Mouse (Mus musculus) gastrocnemius, postnatal 36 days (tissue): ENCODE data around the gene Angptl4. TPM values are rescaled to one million over a fixed set of nuclear protein-coding genes. Genes with fewer than 3 reads are reported as not detected.

Experiments
- total RNA-seq, 2 experiments: library from RNA; stranded (reverse); gene quantifications; 2 replicates each; pipeline ENCODE4 v1.2.3; 2021

Gene Angptl4
- total RNA-seq, 2 experiments from 2014 or later: 8.0 to 11.7 TPM

Other genes starting within 250 kb of the Angptl4 start
- gene Myo1f, start 226.1 kb downstream of the Angptl4 start, total RNA-seq: 1 to 10 TPM in 1 of 2 experiments, under 1 TPM in 1; 0.77 to 1.4 TPM
- 1 to 10 TPM; 6.6 to 7.8 TPM for gene Zfp414, start 152.7 kb downstream of the Angptl4 start, total RNA-seq
- gene Pram1, start 143.8 kb downstream of the Angptl4 start, total RNA-seq: not detected
- gene Hnrnpm, start 95.0 kb downstream of the Angptl4 start, total RNA-seq: 10 to 100 TPM; 57.9 to 64.7 TPM
- gene March2, start 63.2 kb downstream of the Angptl4 start, total RNA-seq: 10 to 100 TPM; 83.8 to 92.6 TPM
- gene Rab11b, start 21.3 kb downstream of the Angptl4 start, total RNA-seq: 100 to 1,000 TPM; 120 to 147 TPM
- gene Kank3, start 28.7 kb upstream of the Angptl4 start, total RNA-seq: 10 to 100 TPM; 15.3 to 22.5 TPM
- 100 to 1,000 TPM; 503 to 584 TPM for gene Rps28, start 42.7 kb upstream of the Angptl4 start, total RNA-seq
- gene Ndufa7, start 42.7 kb upstream of the Angptl4 start, total RNA-seq: 100 to 1,000 TPM; 325 to 364 TPM
- gene Cd320, start 61.3 kb upstream of the Angptl4 start, total RNA-seq: 10 to 100 TPM; 13.3 to 15.2 TPM
- not detected for gene Gm7029, start 92.0 kb upstream of the Angptl4 start, total RNA-seq
- 1 to 10 TPM in 1 of 2 experiments, under 1 TPM in 1; 0.74 to 1.1 TPM for gene Kifc1, start 108.8 kb upstream of the Angptl4 start, total RNA-seq
- gene Platr17, start 123.3 kb upstream of the Angptl4 start, total RNA-seq: not detected
- gene Daxx, start 127.6 kb upstream of the Angptl4 start, total RNA-seq: 10 to 100 TPM in 1 of 2 experiments, 1 to 10 TPM in 1; 9.3 to 11.3 TPM
- gene Tapbp, start 134.1 kb upstream of the Angptl4 start, total RNA-seq: 10 to 100 TPM; 31.8 to 34.7 TPM
- gene Zbtb22, start 134.1 kb upstream of the Angptl4 start, total RNA-seq: 10 to 100 TPM; 12.6 to 16.6 TPM
- gene Rgl2, start 147.7 kb upstream of the Angptl4 start, total RNA-seq: 10 to 100 TPM; 26.5 to 28.3 TPM
- 10 to 100 TPM; 56.7 to 58.6 TPM for gene Pfdn6, start 158.5 kb upstream of the Angptl4 start, total RNA-seq
- 1 to 10 TPM; 8.4 to 9.7 TPM for gene Wdr46, start 158.8 kb upstream of the Angptl4 start, total RNA-seq
- 1 to 10 TPM; 1.5 to 1.6 TPM for gene B3galt4, start 169.7 kb upstream of the Angptl4 start, total RNA-seq
- 10 to 100 TPM; 30.5 to 30.6 TPM for gene Vps52, start 174.0 kb upstream of the Angptl4 start, total RNA-seq
- 100 to 1,000 TPM; 282 to 369 TPM for gene Rps18, start 174.2 kb upstream of the Angptl4 start, total RNA-seq
- gene H2-K1, start 218.5 kb upstream of the Angptl4 start, total RNA-seq: 10 to 100 TPM; 25.6 to 32.9 TPM
- 10 to 100 TPM; 11.7 to 12.4 TPM for gene Ring1, start 242.8 kb upstream of the Angptl4 start, total RNA-seq
- gene H2-Ke6, start 246.2 kb upstream of the Angptl4 start, total RNA-seq: 10 to 100 TPM; 55.5 to 64.2 TPM
- gene Slc39a7, start 249.9 kb upstream of the Angptl4 start, total RNA-seq: 10 to 100 TPM; 40.8 to 45.2 TPM
- 10 to 100 TPM; 34.5 to 35.3 TPM for gene Rxrb, start 250.0 kb upstream of the Angptl4 start, total RNA-seq